Mouse (Mus musculus): ENCODE measurements around the gene Tarbp1. TPM values are rescaled to one million over a fixed set of nuclear protein-coding genes. Genes with fewer than 3 reads are reported as not detected.

Gene Tarbp1
- polyA plus RNA-seq (2012) = 1.8 and 3.1 TPM in 2 replicates

DNA sequence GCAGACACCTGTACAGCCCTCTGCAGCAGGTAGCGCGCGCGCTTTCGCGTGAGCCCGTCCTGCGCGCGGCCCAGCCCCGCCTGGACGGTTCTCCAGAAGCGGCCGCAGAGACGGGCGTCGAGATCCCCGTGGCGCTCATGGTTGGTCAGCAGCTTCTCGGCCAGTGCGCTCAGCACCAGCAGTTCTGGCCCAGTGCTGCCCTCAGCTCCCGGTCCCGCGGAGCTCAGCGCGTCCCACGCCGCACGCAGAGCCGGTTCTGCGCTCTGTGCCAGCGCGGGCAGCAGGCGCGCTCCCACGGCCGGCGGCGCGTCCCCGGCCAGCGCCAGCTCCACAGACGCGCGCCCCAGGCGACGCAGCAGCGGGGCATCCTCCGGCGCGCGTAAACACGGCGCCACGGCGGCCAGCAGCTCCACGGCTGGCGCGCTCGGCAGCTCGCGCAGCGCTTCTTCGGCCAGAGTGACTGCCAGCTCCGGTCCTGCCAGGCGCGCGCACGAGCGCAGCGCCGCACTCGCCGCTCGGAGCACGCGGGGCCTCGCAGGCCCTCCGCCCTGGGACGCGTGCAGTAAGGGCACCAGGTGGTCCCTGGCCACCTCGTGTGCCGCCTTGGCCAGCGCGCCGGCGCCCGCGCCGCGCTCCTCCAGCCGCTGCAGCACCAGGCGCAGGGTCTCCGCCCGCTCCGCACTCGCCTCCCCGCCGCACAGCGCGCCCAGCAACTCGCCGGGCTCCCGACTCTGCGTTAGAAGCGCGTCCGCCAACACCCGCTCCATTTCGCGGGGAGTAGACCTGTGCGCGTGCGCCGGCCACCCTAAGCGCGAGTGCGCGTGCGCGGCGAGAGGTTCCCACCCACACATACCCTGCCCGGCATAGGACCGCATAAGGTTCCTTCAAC, at the start of gene Tarbp1:
Tarbp1 (minus strand) TSS at position 767 of the 889 bp plus-strand sequence.
- TF ChIP-seq GATA1 (IDR thresholded peaks at IDR 0.05; ENCODE audit: low read length) = no peak

DNA sequence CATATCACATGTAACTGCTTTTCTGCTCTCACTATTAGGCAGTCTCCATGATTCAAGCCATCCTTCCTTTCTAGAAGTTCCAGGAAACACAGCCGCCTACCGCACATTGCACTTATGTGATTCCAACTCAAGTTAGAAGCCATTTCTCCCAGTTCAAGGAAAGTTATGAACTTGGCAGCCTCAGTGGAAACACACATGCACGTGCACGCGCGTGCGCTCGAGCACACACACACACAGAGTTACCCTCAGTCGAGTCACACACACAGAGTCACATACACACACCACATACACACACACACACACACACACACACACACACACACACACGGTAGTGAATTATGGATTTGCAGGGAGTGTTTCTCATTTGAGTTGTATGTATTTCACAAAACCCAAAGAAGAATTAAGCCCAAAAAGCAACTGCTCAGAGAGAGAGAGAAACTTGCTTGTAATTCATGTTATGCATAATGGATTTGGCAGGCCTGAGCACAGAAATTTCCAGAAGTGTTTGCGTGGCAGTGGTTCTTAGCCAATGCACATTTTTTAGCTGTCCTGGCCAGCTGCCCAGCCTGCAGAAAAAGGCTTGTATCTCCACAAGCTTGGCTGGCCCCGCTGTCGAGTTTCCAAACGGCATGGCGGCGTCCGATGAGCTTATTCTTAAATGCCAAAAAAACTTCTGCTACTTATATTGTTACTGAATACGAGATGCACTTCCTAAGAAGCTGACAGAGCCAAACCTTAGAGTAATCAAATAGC, 49.5 kb upstream of the Tarbp1 start:
- TF ChIP-seq GATA1 (IDR thresholded peaks at IDR 0.05; ENCODE audit: low read length) = no peak

DNA sequence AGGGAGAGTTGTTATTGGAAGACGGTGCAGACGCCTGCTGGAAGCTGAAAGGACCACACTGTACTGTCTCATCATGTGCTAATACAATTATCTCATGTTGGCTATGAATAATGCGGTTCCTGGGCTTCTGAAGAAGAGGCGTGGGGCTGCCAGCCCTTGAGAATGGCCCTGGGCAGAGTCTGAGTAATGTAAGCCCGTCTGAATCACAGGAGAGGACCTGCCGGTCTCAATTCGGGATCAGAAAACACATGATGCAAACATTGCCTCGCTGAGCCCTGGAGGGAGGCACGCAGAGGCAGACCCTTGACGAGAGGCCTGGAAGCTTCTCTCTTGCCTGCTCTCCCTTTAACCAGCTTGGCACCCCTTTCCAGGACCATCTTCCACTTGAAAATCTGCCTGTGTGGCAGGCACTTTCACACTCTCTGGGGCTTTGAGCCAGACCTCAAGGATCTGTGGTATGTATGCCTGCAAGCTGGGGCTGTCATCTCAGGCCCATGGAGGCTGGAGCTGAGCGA, 48.3 kb upstream of the Tarbp1 start:
- TF ChIP-seq GATA1 (IDR thresholded peaks at IDR 0.05; ENCODE audit: low read length) = no peak

DNA sequence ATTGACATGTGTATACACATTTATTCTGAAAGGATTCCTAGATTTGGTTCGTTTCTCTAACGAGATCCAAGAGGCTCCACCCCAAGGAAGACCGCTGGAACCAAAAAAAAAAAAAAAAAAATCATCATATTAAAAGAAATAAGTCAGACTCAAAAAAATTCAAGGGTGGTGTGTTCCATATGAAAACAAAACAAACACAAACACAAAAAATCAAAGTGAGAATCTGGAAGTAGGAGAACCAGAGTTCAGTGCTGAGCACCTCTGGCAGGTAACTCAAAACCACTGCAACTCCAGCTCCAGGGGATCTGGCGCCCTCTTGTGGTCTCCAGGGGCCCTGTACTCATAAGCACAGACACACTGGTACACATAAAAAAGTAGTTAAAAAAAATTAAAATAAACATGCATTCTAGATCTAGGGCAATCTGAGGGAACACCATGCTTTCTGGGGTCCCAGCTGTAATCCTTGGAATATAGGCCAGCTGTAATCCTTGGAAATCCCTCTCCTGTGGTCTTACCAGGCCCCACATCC, 44.6 kb upstream of the Tarbp1 start:
- no peak for TF ChIP-seq GATA1 (IDR thresholded peaks at IDR 0.05; ENCODE audit: low read length)

DNA sequence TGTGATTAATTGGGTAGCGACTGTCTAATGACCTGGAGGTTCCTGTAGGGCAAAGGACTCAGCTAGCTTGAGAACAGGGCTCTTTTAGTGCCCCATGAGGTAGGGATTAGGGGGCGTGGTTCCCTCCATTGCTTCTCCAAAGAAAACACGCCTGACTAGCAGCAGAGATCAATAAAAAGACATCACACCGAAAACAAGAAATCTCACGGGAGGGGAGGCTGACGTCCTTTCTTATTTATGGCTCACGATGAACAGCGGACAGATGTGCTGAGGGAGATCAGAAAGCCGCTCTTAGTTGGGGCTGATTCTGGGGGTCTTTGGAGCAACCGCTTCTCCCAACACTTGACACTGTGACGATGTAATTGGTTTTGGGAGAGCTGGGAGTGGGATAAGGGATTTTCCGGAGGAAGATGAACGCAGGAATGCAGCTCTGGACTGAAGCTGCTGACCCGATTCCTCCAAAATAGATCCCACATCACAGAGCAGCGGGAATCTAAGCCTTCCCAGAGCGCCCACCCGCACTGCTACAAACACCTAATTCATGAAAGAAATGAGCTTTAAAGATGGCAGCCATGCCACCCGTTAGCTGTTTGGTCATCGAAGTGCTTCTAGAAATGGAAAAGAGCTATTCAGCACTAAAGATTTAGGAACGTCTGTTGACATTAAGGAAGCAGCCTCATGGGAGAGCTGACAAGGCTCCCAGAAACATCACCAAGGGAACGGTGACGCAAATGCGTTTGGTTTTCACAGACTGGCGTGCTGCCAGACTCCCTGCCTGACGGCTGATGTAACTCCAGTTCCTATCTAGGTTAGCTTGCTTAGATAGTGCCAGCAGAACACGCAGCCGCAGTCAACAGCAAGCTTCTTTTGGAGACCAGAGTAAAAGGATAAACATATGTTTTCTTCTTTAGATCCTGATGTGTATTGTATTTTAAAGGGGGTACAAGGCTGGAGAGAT, 42.0 kb upstream of the Tarbp1 start:
- TF ChIP-seq GATA1 (IDR thresholded peaks at IDR 0.05; ENCODE audit: low read length) = no peak

DNA sequence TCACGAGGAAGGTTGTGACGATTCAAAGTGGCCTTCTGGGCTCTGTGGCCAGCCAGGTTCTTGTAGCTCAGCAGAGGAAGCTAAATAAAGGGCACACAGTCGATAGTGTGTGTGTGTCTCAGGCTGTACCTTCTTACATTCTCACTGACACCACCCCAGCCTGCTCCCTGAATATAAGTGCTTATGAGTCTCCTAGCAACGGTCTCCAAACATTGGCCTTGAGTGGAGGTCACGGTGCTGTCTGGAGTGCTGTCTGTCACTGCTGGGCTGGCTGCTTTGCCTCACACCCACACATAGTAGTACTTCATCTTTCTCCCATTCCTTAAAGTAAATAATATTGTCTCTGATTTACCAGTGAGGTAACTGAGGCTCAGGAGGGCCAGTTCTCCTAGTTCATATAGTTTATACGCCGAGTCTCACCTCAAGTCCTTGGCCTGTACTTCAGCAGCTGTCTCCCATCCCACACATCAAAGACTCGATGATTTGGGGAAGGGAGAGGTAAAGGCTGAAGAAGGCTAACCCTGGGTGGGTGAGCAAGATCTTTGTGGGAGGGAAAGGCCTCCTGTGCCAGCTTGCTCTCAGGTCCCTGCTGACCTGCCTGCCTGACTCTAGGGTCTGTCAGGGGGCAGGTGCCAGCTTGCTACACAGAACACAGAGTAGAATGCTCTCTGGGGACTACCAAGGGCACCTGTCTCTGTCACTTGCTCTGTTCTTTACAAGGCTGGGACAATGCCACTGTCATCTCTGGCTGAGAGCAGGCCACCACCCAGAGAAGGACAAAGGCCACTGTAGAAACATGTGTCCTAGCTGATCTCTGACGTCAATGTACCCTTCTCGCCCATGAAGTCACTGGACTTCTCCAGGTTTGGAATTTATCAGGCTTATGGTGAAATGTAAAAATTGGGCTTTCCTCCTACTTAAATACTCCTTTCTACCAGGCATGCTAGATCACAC, 39.4 kb upstream of the Tarbp1 start:
- no peak for TF ChIP-seq GATA1 (IDR thresholded peaks at IDR 0.05; ENCODE audit: low read length)

DNA sequence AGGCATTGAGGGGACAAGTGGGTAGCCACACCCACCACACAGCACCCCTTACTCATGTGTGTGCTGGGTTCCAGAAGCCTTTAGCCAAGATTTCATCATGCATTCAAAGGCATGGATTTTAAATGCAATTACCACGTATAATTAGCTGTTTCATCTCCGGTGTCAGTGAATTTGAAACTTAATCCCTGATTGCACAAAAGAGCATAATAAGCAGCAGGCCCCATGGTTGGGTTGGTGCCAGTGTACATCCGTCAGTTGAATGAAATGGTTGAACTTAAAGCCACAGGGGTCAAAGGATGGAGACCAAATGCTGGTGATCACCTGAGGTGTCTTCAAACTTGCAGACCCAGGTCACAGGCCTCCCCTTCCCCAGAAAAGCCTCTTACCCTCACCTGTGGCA, 36.0 kb upstream of the Tarbp1 start:
- TF ChIP-seq GATA1 (IDR thresholded peaks at IDR 0.05; ENCODE audit: low read length) = no peak

DNA sequence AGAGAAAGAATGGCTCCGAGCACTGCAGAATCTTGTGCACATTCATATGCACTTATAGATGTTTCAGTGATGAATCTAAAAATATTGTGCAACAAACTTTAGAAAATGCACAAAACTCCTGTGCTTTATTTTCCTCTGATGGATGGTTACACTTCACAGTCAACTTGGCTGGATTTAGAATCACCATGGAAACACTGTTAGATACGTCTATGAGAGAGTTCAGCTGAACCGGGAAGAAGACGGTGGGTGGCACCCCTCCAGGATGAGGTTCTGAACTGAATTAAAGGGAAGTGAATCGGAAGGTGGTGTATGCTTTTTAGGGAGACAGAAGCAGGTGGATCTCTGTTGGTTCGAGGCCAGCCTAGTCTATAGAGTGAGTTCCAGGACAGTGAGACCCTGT, 34.8 kb upstream of the Tarbp1 start:
- TF ChIP-seq GATA1 (IDR thresholded peaks at IDR 0.05; ENCODE audit: low read length) = no peak

DNA sequence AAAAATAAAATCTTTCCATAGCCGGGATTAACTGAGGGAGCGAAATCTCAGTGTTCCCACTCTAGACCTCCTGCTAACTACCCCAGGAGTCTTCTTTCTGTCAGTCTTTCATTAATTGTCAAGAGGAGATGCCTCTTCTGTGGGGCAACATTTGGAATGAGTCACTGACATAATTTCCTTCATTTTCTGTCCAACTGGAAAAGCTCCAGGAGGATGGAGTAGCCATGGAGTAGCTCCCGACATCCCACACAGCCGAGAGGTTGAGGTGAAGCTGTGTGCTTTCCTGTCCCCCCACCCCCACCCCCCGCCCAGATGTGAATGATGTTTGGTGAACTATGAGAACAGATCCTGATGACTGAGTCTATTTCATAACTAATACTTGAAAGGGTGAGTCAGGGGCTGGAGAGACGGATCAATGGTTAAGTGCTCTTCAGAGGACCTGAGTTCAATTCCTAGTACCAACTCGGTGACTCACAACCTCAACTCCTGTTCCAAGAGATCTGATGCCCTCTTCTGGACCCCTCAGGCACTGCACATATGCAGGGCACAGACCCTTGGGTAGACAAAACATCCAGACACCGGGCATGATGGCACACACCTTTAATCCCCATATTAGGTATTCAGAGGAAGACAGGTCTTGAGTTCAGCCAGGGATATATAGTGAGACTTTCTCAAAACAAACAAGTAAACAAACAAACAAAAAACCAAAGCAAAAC, 34.2 kb upstream of the Tarbp1 start:
- no peak for TF ChIP-seq GATA1 (IDR thresholded peaks at IDR 0.05; ENCODE audit: low read length)

DNA sequence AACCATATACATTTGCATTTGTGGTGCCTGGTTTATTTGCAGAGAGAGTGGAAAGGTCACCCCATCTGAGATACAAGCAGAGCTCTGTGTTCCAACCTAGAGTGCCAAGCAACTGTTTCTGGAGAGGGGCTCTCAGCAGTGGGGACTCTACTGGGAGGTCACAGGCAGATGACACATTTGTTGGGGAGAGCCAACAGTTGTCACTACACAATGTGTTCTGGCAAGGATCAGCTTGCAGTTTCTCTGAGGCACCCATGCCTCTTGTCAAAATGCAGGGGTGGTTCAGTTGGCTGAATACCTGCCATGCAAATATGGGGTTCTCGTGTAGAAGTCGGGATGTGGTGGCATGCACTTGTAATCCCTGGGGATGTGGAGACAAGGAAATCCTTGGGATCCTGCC, 33.4 kb upstream of the Tarbp1 start:
- TF ChIP-seq GATA1 (IDR thresholded peaks at IDR 0.05; ENCODE audit: low read length) = no peak

DNA sequence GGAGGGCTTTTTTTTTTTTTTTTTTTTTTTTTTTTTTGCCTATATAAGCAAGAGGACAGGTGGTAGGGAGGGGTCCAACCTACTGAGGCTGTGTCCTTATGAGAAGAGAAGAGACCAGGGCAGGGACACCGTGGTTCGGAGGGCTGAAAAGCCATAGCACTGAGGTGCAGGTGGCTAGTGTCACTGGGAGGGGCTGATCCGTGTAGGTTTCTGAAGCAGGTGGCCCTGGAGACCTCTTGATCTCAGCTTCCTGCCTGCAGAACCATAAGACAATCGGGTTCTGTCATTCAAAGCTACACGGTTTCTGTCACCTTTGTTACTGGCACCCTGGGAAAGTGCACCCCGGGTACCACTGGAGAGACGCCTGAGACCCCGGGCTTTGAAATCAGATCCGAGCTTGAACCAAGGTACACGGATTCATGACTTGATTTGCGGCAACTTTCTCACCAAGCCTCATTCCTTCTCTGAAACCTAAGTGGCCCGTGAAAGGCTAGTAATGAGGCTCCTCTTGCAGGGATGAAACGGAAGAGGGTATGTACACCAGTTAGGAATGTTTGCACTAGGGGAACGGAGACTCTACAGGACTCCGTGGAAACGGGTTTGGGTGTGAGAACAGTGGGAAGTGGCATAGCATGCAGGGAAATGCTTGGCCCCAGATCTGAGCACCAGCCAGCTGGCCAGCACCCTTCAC, 29.8 kb upstream of the Tarbp1 start:
- TF ChIP-seq GATA1 (IDR thresholded peaks at IDR 0.05; ENCODE audit: low read length) = no peak

DNA sequence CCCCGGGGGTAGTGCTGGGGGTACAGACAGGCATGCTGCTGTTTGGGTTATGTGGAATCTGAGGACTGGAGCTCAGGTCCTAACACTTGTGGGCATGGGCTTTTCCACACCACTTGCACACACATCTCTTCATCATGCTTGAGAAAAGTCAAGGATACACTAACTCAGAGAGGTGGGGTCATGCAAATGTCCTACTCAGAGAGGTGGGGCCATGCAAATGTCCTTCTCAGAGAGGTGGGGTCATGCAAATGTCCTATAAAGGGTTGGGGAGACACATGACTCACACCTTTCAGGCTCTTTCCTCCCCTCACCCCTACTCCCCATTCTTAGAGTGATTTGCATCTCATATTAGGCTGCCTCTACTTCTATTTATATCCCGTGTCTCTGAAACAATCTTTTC, 27.9 kb upstream of the Tarbp1 start:
- no peak for TF ChIP-seq GATA1 (IDR thresholded peaks at IDR 0.05; ENCODE audit: low read length)

DNA sequence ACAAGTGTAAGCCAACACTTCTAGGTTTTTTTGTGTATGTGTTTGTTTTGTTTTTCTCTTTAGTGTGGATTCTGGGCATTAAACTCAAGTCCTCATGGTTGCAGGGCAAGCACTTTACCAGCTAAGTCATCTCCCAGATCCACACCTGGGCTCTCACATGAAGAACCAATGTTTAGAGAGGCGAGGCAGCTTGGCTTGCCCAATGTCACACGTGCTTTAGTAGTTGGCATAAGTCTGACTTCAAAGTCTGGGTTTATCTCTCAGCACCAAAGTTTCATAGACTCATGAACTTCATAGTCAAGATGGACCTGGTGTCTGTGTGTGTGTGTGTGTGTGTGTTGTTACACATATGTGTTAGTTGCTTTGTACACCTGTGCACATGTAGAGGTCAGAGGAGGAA, 24.5 kb upstream of the Tarbp1 start:
- no peak for TF ChIP-seq GATA1 (IDR thresholded peaks at IDR 0.05; ENCODE audit: low read length)

Data from G1E-ER4 (cell line).